Mouse (Mus musculus): ENCODE results near the gene Cldn34d. TPM values are rescaled to one million over a fixed set of nuclear protein-coding genes. Genes with fewer than 3 reads are reported as not detected.

Gene Cldn34d
- total RNA-seq (2021), result not detected

- intact Hi-C loops (cut with DNase I), result no loop called here
- DNase-seq (ENCODE audit: low spot score), result no peak
Measured at GRCm38 (mm10) chrX:76602824-76603223, at the start of gene Cldn34d. Cldn34d (minus strand) TSS chrX:76602924.

- intact Hi-C loops (cut with DNase I), result no loop called here
Measured at GRCm38 (mm10) chrX:76598459-76599206, 4.1 kb downstream of the Cldn34d start.

More at GRCm38 (mm10) chrX:76598459-76599206, 4.1 kb downstream of the Cldn34d start:
- DNase-seq (ENCODE audit: low spot score), result no peak

Other genes with a start within 250 kb of the Cldn34d start
- not detected for gene Cldn34b4, start 209.6 kb downstream of the Cldn34d start, total RNA-seq (2021)

Measured in heart, postnatal 25 days (tissue).